Mouse (Mus musculus) MEL (cell line): ENCODE results near the gene Emp3. TPM values are rescaled to one million over a fixed set of nuclear protein-coding genes. Genes with fewer than 3 reads are reported as not detected.
"Not testable (repeated sequence)": the region's sequence is repeated elsewhere in the genome, so short reads cannot be mapped to it uniquely, and the experiment has no call there.

Source experiments
- DNase-seq: peaks from one replicate; pipeline ENCODE4 v3.0.0; 2011; ENCODE audit warnings: low read depth, low spot score
- H3K27ac ChIP-seq: 2 replicates; pipeline ENCODE4 v1.5.1; 2012; ENCODE audit warnings: low read depth, mild to moderate bottlenecking, control low read depth, low read length, moderate library complexity; ENCODE audit not compliant: control insufficient read depth
- H3K27me3 ChIP-seq, 2 experiments: fragments of 150-350 bp in 1 of 2; sonication (generic) in 1 of 2; 2 replicates each; pipeline ENCODE4 v1.6.1; 2012; ENCODE audit warnings: low read length in 2 of 2, mild to moderate bottlenecking in 2 of 2, improper control_type of control experiment in 1 of 2, moderate library complexity in 1 of 2; ENCODE audit not compliant: insufficient read depth in 2 of 2, control insufficient read depth in 1 of 2
- H3K36me3 ChIP-seq, 2 experiments: 2 replicates each; pipeline ENCODE4 v1.6.1; 2012 to 2014; ENCODE audit warnings: low read length in 2 of 2, improper control_type of control experiment in 1 of 2, inconsistent platforms in 1 of 2, mild to moderate bottlenecking in 1 of 2; ENCODE audit not compliant: insufficient read depth in 2 of 2, control insufficient read depth in 1 of 2
- H3K4me1 ChIP-seq, 2 experiments: fragments of 150-350 bp in 1 of 2; sonication (generic) in 1 of 2; 2 replicates each; pipeline ENCODE4 v1.6.1; 2012; ENCODE audit warnings: low read length in 2 of 2, improper control_type of control experiment in 1 of 2, mild to moderate bottlenecking in 1 of 2; ENCODE audit not compliant: insufficient read depth in 2 of 2, control insufficient read depth in 1 of 2
- H3K4me3 ChIP-seq, 2 experiments: fragments of 150-350 bp in 1 of 2; sonication (generic) in 1 of 2; 2 replicates each; pipeline ENCODE4 v1.5.1; 2012; ENCODE audit warnings: low read depth in 2 of 2, low read length in 2 of 2, mild to moderate bottlenecking in 2 of 2, moderate library complexity in 2 of 2, control low read depth in 1 of 2, improper control_type of control experiment in 1 of 2; ENCODE audit not compliant: control insufficient read depth in 1 of 2, insufficient read depth in 1 of 2
- H3K79me2 ChIP-seq: 2 replicates; pipeline ENCODE4 v1.6.1; 2012; ENCODE audit warnings: mild to moderate bottlenecking, low read length, moderate library complexity; ENCODE audit not compliant: control insufficient read depth, poor library complexity, insufficient read depth
- H3K9ac ChIP-seq: 2 replicates; pipeline ENCODE4 v1.6.1; 2012; ENCODE audit warnings: low read depth, mild to moderate bottlenecking, control low read depth, low read length, moderate library complexity; ENCODE audit not compliant: control insufficient read depth, poor library complexity, severe bottlenecking
- H3K9me3 ChIP-seq: fragments of 150-350 bp; sonication (generic); replicated peaks from 2 replicates; pipeline ENCODE4 v1.6.1; 2012; ENCODE audit warnings: mild to moderate bottlenecking, low read length, improper control_type of control experiment, moderate library complexity; ENCODE audit not compliant: insufficient read depth
- CTCF ChIP-seq, 3 experiments: IDR thresholded peaks in 2 of 3; conservative IDR thresholded peaks in 1 of 3; 2 replicates each; pipeline ENCODE4 v1.5.1; 2011 to 2012; ENCODE audit warnings: low read length in 3 of 3, low read depth in 2 of 3, mild to moderate bottlenecking in 2 of 3, improper control_type of control experiment in 1 of 3, inconsistent platforms in 1 of 3, mixed read lengths in 1 of 3, moderate library complexity in 1 of 3; ENCODE audit not compliant: control insufficient read depth in 1 of 3, insufficient read depth in 1 of 3, poor library complexity in 1 of 3, severe bottlenecking in 1 of 3
- E2F4 ChIP-seq: IDR thresholded peaks from 2 replicates; pipeline ENCODE4 v1.6.1; 2011; ENCODE audit warnings: low read depth, low read length, improper control_type of control experiment, borderline replicate concordance
- ETS1 ChIP-seq: IDR thresholded peaks from 2 replicates; pipeline ENCODE4 v1.6.1; 2012; ENCODE audit warnings: low read depth, mild to moderate bottlenecking, inconsistent platforms, low read length, improper control_type of control experiment, moderate library complexity
- KAT2A ChIP-seq: conservative IDR thresholded peaks from 2 replicates; pipeline ENCODE4 v1.6.1; 2012; ENCODE audit warnings: low read depth, low read length, improper control_type of control experiment, inconsistent platforms
- MAFK ChIP-seq: IDR thresholded peaks from 2 replicates; pipeline ENCODE4 v1.6.1; 2011; ENCODE audit warnings: low read depth, mild to moderate bottlenecking, low read length, improper control_type of control experiment, borderline replicate concordance
- MYB ChIP-seq: IDR thresholded peaks from 2 replicates; pipeline ENCODE4 v1.6.1; 2011; ENCODE audit warnings: mild to moderate bottlenecking, low read depth, low read length, improper control_type of control experiment
- NELFE ChIP-seq: IDR thresholded peaks from 2 replicates; pipeline ENCODE4 v1.6.1; 2011; ENCODE audit warnings: low read depth, low read length, improper control_type of control experiment
- NRF1 ChIP-seq: IDR thresholded peaks from 2 replicates; pipeline ENCODE4 v1.6.1; 2014; ENCODE audit warnings: low read depth, mild to moderate bottlenecking, inconsistent platforms, low read length, improper control_type of control experiment, moderate library complexity; ENCODE audit not compliant: poor library complexity, insufficient read depth, severe bottlenecking
- POLR2A ChIP-seq, 2 experiments: IDR thresholded peaks; 2 replicates each; pipeline ENCODE4 v1.6.1; 2011 to 2012; ENCODE audit warnings: low read length in 2 of 2, mild to moderate bottlenecking in 2 of 2, control low read depth in 1 of 2, improper control_type of control experiment in 1 of 2, low read depth in 1 of 2, moderate library complexity in 1 of 2; ENCODE audit not compliant: control insufficient read depth in 1 of 2, insufficient read depth in 1 of 2, poor library complexity in 1 of 2
- POLR2AphosphoS2 ChIP-seq: IDR thresholded peaks from 2 replicates; pipeline ENCODE4 v1.6.1; 2011; ENCODE audit warnings: low read length, improper control_type of control experiment
- POLR2AphosphoS5 ChIP-seq: IDR thresholded peaks from 2 replicates; pipeline ENCODE4 v1.6.1; 2012; ENCODE audit warnings: low read depth, borderline replicate concordance, mild to moderate bottlenecking, inconsistent platforms, low read length, moderate library complexity, mixed read lengths
- SMC3 ChIP-seq: IDR thresholded peaks from 2 replicates; pipeline ENCODE4 v1.6.1; 2011; ENCODE audit warnings: low read depth, low read length, improper control_type of control experiment
- TCF12 ChIP-seq: IDR thresholded peaks from 2 replicates; pipeline ENCODE4 v1.6.1; 2014; ENCODE audit warnings: low read depth, mild to moderate bottlenecking, inconsistent platforms, low read length, improper control_type of control experiment, moderate library complexity
- USF1 ChIP-seq: IDR thresholded peaks from 2 replicates; pipeline ENCODE4 v1.6.1; 2014; ENCODE audit warnings: low read depth, mild to moderate bottlenecking, inconsistent platforms, low read length, improper control_type of control experiment, moderate library complexity
- USF2 ChIP-seq, 2 experiments: IDR thresholded peaks; 2 replicates each; pipeline ENCODE4 v1.6.1; 2011 to 2012; ENCODE audit warnings: improper control_type of control experiment in 2 of 2, low read length in 2 of 2, borderline replicate concordance in 1 of 2, inconsistent platforms in 1 of 2, low read depth in 1 of 2, mild to moderate bottlenecking in 1 of 2; ENCODE audit not compliant: insufficient read depth in 1 of 2
- ZMIZ1 ChIP-seq: IDR thresholded peaks from 2 replicates; pipeline ENCODE4 v1.6.1; 2012; ENCODE audit warnings: low read depth, mild to moderate bottlenecking, inconsistent platforms, low read length, improper control_type of control experiment, moderate library complexity
- polyA plus RNA-seq, 2 experiments: library from polyadenylated mRNA; stranded (reverse) in 1 of 2; unstranded in 1 of 2; fragments of >175 nt in 1 of 2; fragments of >200 nt in 1 of 2; gene quantifications; 2 replicates each; pipeline versions ENCODE4 v1.2.1 to v1.2.4; 2012; ENCODE audit warnings: low replicate concordance in 2 of 2, low read depth in 1 of 2; ENCODE audit not compliant: insufficient read length in 2 of 2, insufficient read depth in 1 of 2, missing spikeins in 1 of 2
- total RNA-seq: library from RNA; depleted of rRNA; stranded (reverse); fragments of 300-350 nt; gene quantifications from 2 replicates; pipeline ENCODE4 v1.2.3, GENCODE M21; 2012

Emp3 gene
- total and polyA plus RNA-seq, 3 experiments: 75.0 to 111 TPM; not detected in 1

- peak; percentile 14 to 34 (median 23); a peak in 4 of 6 replicates for TF ChIP-seq CTCF (IDR thresholded peaks at IDR 0.05 in 2 of 3, conservative IDR thresholded peaks at IDR 0.05 in 1 of 3; ENCODE audit: control insufficient read depth in 1 of 3, insufficient read depth in 1 of 3, low read depth in 2 of 3, low read length in 3 of 3, poor library complexity in 1 of 3, severe bottlenecking in 1 of 3)
- TF ChIP-seq, all 39 proteins: peak for 1; not testable (repeated sequence) for 38
- peak; percentile 72 for DNase-seq
- not testable (repeated sequence) for H3K36me3 ChIP-seq, H3K79me2 ChIP-seq, H3K27me3 ChIP-seq, H3K9me3 ChIP-seq
- Histone ChIP-seq H3K9ac (peak overlapping the region; percentile 92), H3K4me1 (peaks cover 0 to 10% of the 10 kb centered on the region in 2 experiments; a peak in 2 of 4 replicates), H3K27ac (0 out of 2 replicates have a peak overlapping the region, but pooled peaks have one; percentile 90), H3K4me3 (peak overlapping the region; percentile 63 to 80)
These were observed 23.1 kb downstream of the Emp3 start for GRCm38 (mm10) chr7:45898125-45898524.

DNA sequence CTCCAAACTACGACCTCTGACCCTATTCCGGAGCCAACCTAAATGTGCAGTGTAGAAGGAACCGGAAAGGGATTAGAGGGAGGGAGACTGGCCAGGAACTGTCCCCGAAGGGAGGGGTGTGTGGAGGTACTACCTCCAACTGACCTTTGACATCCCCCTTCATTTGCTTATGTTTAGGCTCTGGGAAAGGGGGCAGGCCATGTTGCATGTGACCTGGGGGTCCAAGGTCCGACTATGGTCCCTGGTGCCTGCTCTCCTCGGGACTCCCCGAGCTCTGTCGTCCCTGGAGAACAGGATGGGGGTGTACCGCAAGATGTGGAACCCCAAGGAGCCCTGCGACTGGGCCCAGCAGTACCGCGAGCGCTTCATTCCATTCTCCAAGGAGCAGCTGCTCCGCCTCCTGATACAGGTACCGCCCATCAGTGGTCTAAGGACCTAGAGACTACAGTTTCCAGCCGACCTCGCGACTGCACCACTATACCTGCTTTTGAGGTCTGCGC is 23.9 kb downstream of the Emp3 start:
- peak; percentile 85 for DNase-seq
- H3K27me3 ChIP-seq: no peaks in the 10 kb centered on the region
- H3K36me3 ChIP-seq: peaks cover 0 to 3% of the 10 kb centered on the region in 2 experiments; a peak in 1 of 4 replicates
- H3K79me2 ChIP-seq: peaks cover 5% of the 10 kb centered on the region; the same call in 1 of the 2 replicates
- H3K4me3 ChIP-seq: peak overlapping the region; percentile 63 to 80
- peak overlapping the region; percentile 92 for H3K9ac ChIP-seq
- TF ChIP-seq NELFE (no peak), ETS1 (no peak), KAT2A (no peak), SMC3 (no peak), MAFK (no peak), E2F4 (no peak), POLR2AphosphoS5 (no peak; the same call in 1 of the 2 replicates), MYB (no peak), USF1 (peak; percentile 22; the same call in 1 of the 2 replicates), POLR2A (IDR thresholded peaks at IDR 0.05; ENCODE audit: control insufficient read depth in 1 of 2, insufficient read depth in 1 of 2, low read depth in 1 of 2, low read length in 2 of 2, poor library complexity in 1 of 2) (peak; percentile 59 to 71), ZMIZ1 (peak; percentile 1; the same call in 1 of the 2 replicates), TCF12 (0 out of 2 replicates have a peak, but pooled peaks have one; percentile 13), USF2 (IDR thresholded peaks at IDR 0.05; ENCODE audit: borderline replicate concordance in 1 of 2, insufficient read depth in 1 of 2, low read depth in 1 of 2, low read length in 2 of 2) (no peak), NRF1 (no peak), POLR2AphosphoS2 (peak; percentile 54; the same call in 1 of the 2 replicates)
- TF ChIP-seq, all 39 proteins: peak for 5
- Histone ChIP-seq H3K27ac (peak overlapping the region; percentile 90), H3K9me3 (no peaks in the 10 kb centered on the region), H3K4me1 (peaks cover 0 to 10% of the 10 kb centered on the region in 2 experiments; a peak in 2 of 4 replicates)
